Mouse (Mus musculus): Measurements from ENCODE around the gene Cd83. TPM values are rescaled to one million over a fixed set of nuclear protein-coding genes. Genes with fewer than 3 reads are reported as not detected.

Cd83 gene
- polyA plus RNA-seq, 1 experiment from 2014 or later = 19.0 TPM

DNA sequence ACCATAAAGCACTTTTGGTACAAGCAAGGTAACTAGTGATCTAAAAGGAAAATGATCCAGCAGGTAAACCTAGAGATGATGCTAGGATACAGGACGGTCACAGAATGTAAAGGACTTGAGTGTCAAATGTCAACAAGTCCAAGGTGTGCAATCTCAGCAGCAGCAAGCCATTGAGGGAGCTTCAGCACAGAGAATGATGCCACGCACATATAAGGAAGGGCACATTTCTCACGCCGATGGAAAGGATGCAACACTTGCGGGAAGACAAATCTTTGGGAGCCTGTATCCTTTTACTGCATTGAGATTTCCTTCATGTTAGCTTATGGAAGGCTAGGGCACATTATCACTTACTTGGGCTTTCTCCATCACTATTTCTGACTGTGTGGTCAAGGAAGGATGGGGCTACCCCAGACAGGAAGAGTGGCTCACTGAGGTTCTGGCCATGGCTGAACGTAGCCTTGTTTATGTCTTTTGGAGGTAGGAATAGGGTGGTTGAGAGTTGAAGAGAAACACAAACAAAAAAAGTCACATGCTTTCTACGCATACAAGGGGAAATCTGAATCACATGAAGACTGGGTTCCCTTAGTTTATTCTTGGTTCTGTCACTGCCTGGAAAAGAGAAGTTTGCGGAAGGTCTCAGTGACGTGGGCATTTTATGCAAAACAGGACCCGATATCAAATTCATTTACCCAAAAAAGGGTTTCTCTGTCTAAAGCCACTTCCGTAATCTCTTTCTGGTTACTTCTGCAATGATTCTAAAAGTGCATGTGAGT is 5.8 kb downstream of the Cd83 start:
- no peak for TF ChIP-seq EP300 (IDR thresholded peaks at IDR 0.05)
- TF ChIP-seq CTCF (IDR thresholded peaks at IDR 0.05) = no peak
- DNase-seq (ENCODE audit: low spot score) (peak; percentile 27), ATAC-seq (no peak)
- Histone ChIP-seq H3K36me3 (ENCODE audit: insufficient read depth, low read length) (no peaks in the 10 kb centered on the region), H3K27ac (ENCODE audit: low read length) (no peak overlapping the region), H3K4me3 (ENCODE audit: low read depth, low read length) (no peak overlapping the region), H3K9ac (replicated peaks; ENCODE audit: low read depth) (no peak overlapping the region), H3K4me2 (replicated peaks; ENCODE audit: low read depth, low read length) (no peak overlapping the region), H3K27me3 (replicated peaks; ENCODE audit: insufficient read depth, low read length) (no peaks in the 10 kb centered on the region), H3K4me1 (ENCODE audit: insufficient read depth, low read depth, low read length) (peaks cover 11% of the 10 kb centered on the region; the same call in 1 of the 2 replicates), H3K9me3 (ENCODE audit: low read length) (no peaks in the 10 kb centered on the region)
- WGBS = 86% methylated on average over 11 of the region's 11 CpGs

GRCm38 (mm10) chr13:43795334-43795733 is 10.8 kb downstream of the Cd83 start:
- 31% methylated on average over 8 of the region's 8 CpGs for WGBS
- Histone ChIP-seq H3K4me3 (ENCODE audit: low read depth, low read length) (no peak overlapping the region), H3K27me3 (replicated peaks; ENCODE audit: insufficient read depth, low read length) (no peaks in the 10 kb centered on the region), H3K4me2 (replicated peaks; ENCODE audit: low read depth, low read length) (no peak overlapping the region), H3K27ac (ENCODE audit: low read length) (no peak overlapping the region), H3K9ac (replicated peaks; ENCODE audit: low read depth) (no peak overlapping the region), H3K36me3 (ENCODE audit: insufficient read depth, low read length) (no peaks in the 10 kb centered on the region), H3K4me1 (ENCODE audit: insufficient read depth, low read depth, low read length) (peaks cover 4% of the 10 kb centered on the region; the same call in 1 of the 2 replicates), H3K9me3 (ENCODE audit: low read length) (no peaks in the 10 kb centered on the region)
- TF ChIP-seq EP300 (IDR thresholded peaks at IDR 0.05) (no peak), CTCF (IDR thresholded peaks at IDR 0.05) (peak; percentile 73)
- ATAC-seq = peak; percentile 61
- peak; percentile 62 for DNase-seq (ENCODE audit: low spot score)

- WGBS = 78% methylated on average over 4 of the region's 4 CpGs
Measured at GRCm38 (mm10) chr13:43798655-43799054, 14.1 kb downstream of the Cd83 start.

DNA sequence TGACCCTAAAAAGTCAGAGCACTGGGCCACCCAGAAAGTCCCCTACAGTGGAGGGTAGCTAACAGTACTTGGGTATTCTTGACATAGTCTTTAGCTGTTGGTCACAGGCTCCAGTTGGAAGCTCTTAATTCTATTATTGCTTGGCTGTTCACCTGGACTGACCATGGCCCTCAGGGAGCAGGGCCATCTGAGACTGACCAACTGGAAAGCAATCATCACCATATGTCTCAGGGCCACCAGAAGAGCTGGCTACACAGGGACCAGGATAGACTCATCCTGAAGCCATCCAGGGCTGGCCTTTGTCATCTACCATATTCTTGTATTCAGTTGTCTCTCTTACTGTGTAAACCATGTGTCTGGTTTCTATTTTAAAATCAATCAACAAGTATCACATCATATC is 15.6 kb downstream of the Cd83 start:
- ATAC-seq (no peak), DNase-seq (ENCODE audit: low spot score) (no peak)
- Histone ChIP-seq H3K9me3 (ENCODE audit: low read length) (no peaks in the 10 kb centered on the region), H3K27me3 (replicated peaks; ENCODE audit: insufficient read depth, low read length) (no peaks in the 10 kb centered on the region), H3K9ac (replicated peaks; ENCODE audit: low read depth) (no peak overlapping the region), H3K36me3 (ENCODE audit: insufficient read depth, low read length) (peaks cover 8% of the 10 kb centered on the region; the same call in 1 of the 2 replicates), H3K4me3 (ENCODE audit: low read depth, low read length) (no peak overlapping the region), H3K4me1 (ENCODE audit: insufficient read depth, low read depth, low read length) (peaks cover 4% of the 10 kb centered on the region; the same call in 1 of the 2 replicates), H3K27ac (ENCODE audit: low read length) (no peak overlapping the region), H3K4me2 (replicated peaks; ENCODE audit: low read depth, low read length) (no peak overlapping the region)
- TF ChIP-seq EP300 (IDR thresholded peaks at IDR 0.05) (no peak), CTCF (IDR thresholded peaks at IDR 0.05) (no peak)

More at GRCm38 (mm10) chr13:43798655-43799054, 14.1 kb downstream of the Cd83 start:
- Histone ChIP-seq H3K9ac (replicated peaks; ENCODE audit: low read depth) (no peak overlapping the region), H3K27ac (ENCODE audit: low read length) (no peak overlapping the region), H3K9me3 (ENCODE audit: low read length) (no peaks in the 10 kb centered on the region), H3K36me3 (ENCODE audit: insufficient read depth, low read length) (peaks cover 8% of the 10 kb centered on the region; the same call in 1 of the 2 replicates), H3K27me3 (replicated peaks; ENCODE audit: insufficient read depth, low read length) (no peaks in the 10 kb centered on the region), H3K4me1 (ENCODE audit: insufficient read depth, low read depth, low read length) (peaks cover 4% of the 10 kb centered on the region; the same call in 1 of the 2 replicates), H3K4me2 (replicated peaks; ENCODE audit: low read depth, low read length) (no peak overlapping the region), H3K4me3 (ENCODE audit: low read depth, low read length) (no peak overlapping the region)
- ATAC-seq (no peak), DNase-seq (ENCODE audit: low spot score) (no peak)
- TF ChIP-seq CTCF (IDR thresholded peaks at IDR 0.05) (peak; percentile 8; the same call in 1 of the 2 replicates), EP300 (IDR thresholded peaks at IDR 0.05) (no peak)

DNA sequence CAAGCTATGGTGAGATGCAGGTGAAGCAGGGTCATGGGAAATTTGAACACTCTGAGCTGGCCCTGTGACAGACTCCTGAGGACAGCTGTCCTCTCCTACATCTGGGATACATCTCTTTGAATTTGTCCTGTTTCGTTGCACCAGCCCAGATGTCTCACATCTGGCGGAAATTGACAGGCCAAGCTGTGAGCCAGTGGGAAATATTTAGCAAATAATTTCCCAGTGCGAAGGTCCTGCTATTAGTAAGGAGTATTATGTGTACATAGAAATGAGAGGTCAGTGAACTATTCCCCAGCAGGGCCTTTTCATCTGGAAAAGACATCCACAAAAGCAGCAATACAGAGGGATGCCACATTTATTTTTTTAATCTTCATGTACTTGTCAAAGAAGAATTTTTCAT is 17.4 kb downstream of the Cd83 start:
- H3K4me2 ChIP-seq (replicated peaks; ENCODE audit: low read depth, low read length) = no peak overlapping the region
- H3K4me1 ChIP-seq (ENCODE audit: insufficient read depth, low read depth, low read length) = peaks cover 4% of the 10 kb centered on the region; the same call in 1 of the 2 replicates
- 67% methylated on average over 3 of the region's 3 CpGs for WGBS
- no peak overlapping the region for H3K27ac ChIP-seq (ENCODE audit: low read length)
- no peaks in the 10 kb centered on the region for H3K9me3 ChIP-seq (ENCODE audit: low read length)
- H3K9ac ChIP-seq (replicated peaks; ENCODE audit: low read depth) = no peak overlapping the region
- H3K27me3 ChIP-seq (replicated peaks; ENCODE audit: insufficient read depth, low read length) = no peaks in the 10 kb centered on the region
- H3K36me3 ChIP-seq (ENCODE audit: insufficient read depth, low read length) = peaks cover 8% of the 10 kb centered on the region; the same call in 1 of the 2 replicates
- ATAC-seq (0 out of 2 replicates have a peak, but pooled peaks have one; percentile 14), DNase-seq (ENCODE audit: low spot score) (peak; percentile 24)
- no peak for TF ChIP-seq EP300 (IDR thresholded peaks at IDR 0.05)
- no peak overlapping the region for H3K4me3 ChIP-seq (ENCODE audit: low read depth, low read length)

- no peak for ATAC-seq
- TF ChIP-seq EP300 (IDR thresholded peaks at IDR 0.05) (no peak), CTCF (IDR thresholded peaks at IDR 0.05) (no peak)
- H3K36me3 ChIP-seq (ENCODE audit: insufficient read depth, low read length) = peaks cover 8% of the 10 kb centered on the region; the same call in 1 of the 2 replicates
Measured at GRCm38 (mm10) chr13:43802361-43803137, 18.0 kb downstream of the Cd83 start.

More at GRCm38 (mm10) chr13:43802361-43803137, 18.0 kb downstream of the Cd83 start:
- Histone ChIP-seq H3K9ac (replicated peaks; ENCODE audit: low read depth) (no peak overlapping the region), H3K9me3 (ENCODE audit: low read length) (no peaks in the 10 kb centered on the region), H3K27me3 (replicated peaks; ENCODE audit: insufficient read depth, low read length) (no peaks in the 10 kb centered on the region), H3K27ac (ENCODE audit: low read length) (no peak overlapping the region), H3K4me2 (replicated peaks; ENCODE audit: low read depth, low read length) (no peak overlapping the region), H3K4me1 (ENCODE audit: insufficient read depth, low read depth, low read length) (no peaks in the 10 kb centered on the region), H3K4me3 (ENCODE audit: low read depth, low read length) (no peak overlapping the region)
- DNase-seq (ENCODE audit: low spot score) = peak; percentile 31
- WGBS = 82% methylated on average over 8 of the region's 8 CpGs
